Mouse (Mus musculus) urinary bladder, postnatal 25 days (tissue): ENCODE results near the gene Cyp2a4.
A peak's percentile ranks its signal among the peaks of the same experiment; 100 is the strongest.
"Not testable (repeated sequence)": the region's sequence is repeated elsewhere in the genome, so short reads cannot be mapped to it uniquely, and the experiment has no call there.

Experiments used
- DNase-seq: peaks from one replicate; pipeline ENCODE4 v3.0.0; 2022; ENCODE audit warnings: low spot score

Cyp2a4 gene

DNA sequence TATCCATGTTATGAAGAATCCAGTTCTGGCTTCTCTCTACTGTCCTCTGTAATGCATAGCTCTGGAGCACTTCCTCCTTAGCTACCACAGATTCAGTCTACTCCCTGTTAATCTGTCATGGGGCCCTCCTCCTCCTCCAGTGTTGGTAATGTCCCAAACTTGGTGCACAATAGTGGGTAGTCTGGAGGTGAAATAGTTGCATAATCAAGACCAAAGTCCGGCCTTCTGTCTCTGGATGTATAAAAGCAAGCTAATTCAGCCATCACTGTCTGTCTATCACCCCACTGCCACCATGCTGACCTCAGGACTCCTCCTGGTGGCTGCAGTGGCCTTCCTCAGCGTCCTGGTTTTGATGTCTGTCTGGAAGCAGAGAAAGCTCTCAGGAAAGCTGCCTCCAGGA is at the start of gene Cyp2a4:
TSS of gene Cyp2a4 (plus strand) at position 244 of the 400 bp plus-strand sequence.
- not testable (repeated sequence) for DNase-seq

DNA sequence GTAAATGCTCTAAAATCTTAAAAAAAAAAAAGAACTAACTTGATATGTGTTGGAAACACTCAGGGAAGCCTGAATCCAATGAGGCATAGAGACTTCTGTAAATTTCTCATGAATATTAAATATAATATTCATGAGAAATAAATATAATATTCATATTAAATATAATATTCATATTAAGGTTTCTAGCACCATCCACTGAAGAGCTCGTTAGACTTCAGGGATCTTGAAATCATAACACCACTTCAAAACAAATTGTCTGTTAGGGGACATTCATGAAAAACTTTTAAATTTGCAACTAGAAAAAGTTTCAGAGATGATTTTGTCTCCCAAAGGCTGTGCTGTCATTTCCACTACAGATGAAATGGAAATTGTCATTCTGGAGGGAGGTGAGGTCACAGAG is 46.9 kb upstream of the Cyp2a4 start, which contains the start of gene Vmn1r184:
TSS of gene Vmn1r184 (plus strand) at position 301 of the 400 bp plus-strand sequence.
- not testable (repeated sequence) for DNase-seq

DNA sequence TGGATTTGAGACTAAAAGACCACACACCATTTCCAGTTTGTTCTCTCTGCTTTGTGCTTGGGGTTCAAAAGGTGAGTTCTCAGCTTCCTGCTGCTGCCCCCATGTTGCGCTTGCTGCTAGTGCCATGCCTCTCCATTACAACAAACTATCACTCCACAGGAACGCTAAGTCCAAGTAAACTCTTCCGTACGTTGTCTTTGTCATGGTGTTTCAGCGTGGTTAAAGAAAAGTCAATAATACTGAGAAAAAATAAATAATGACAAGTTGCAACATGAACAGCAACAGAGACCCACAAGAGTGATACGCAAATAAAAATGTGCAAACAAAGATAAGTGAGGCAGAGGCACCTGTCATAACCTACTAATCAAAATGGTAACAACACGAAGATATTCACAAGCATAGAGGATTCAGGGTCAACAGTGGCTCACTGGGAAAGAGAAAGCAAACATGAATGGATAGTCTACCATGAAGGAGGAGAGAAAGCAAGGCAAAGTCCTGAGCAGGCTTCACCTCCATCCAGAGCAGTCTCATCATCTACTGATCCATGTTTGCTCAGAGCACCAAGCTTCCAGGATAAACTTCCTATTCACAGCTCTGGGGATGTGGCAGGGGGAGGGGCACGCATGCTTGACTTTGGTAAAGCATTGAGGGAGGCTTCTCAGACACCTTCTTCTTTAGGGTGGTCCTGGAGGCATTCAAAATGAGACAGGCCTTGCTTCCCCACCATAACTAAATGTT is 3.4 kb upstream of the Cyp2a4 start:
- DNase-seq, result not testable (repeated sequence)

DNA sequence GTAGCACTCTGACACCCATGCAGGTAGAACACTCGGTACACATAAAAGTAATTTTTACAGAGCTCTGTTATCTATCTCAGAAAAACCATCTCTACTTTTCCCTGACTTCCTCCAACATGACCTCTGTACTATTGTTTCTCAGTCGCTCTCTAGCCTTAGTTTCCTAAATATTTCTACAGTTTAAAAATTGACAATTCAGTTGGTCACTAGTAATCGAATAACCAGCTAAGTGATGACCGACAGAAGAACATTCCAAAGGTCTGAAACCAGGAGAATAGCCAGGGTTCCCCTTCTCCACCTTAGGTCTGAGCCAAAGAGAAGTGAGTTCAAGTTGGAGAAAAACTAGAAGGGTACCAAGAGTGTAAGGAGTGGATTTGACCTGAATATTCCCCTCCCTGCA is 4.8 kb downstream of the Cyp2a4 start:
- DNase-seq, result not testable (repeated sequence)

DNA sequence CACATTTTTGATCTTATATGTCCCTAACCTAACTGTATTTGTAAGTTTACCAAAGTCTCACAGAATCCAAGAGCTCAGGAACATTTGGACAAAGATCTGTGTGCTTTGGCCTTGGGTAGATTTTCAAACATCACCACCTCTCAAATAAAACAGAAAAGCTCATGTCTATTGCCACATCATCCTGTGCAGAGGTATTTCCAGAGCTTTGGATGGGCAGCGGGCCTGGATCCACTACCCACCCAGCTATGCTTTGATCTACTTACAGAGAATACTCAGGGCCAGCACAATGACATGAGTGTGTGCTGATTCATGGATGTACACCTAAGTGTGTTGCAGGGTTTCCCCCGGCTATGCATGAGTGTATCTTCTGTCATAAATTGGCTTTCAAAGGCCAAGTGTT is 8.2 kb downstream of the Cyp2a4 start:
- not testable (repeated sequence) for DNase-seq

DNA sequence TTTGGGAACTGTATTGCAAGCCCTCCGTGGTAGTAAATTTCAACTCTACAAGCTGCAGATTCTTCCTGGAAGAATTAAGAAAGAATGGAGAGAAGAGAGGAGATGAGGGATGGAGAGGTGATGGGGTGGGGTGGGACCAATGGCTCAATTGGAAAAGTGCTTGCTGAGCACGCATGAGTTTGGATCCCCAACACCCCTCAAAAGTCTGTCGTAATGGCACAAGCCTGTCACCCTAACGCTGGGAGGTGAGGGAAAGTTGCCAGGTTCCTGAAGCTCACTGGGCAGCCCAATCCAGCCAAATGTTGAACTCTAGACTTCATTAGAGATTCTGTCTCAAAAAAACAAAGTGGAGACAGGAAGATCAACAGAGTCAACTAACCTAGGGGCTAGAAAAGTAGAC is 8.8 kb downstream of the Cyp2a4 start:
- not testable (repeated sequence) for DNase-seq

DNA sequence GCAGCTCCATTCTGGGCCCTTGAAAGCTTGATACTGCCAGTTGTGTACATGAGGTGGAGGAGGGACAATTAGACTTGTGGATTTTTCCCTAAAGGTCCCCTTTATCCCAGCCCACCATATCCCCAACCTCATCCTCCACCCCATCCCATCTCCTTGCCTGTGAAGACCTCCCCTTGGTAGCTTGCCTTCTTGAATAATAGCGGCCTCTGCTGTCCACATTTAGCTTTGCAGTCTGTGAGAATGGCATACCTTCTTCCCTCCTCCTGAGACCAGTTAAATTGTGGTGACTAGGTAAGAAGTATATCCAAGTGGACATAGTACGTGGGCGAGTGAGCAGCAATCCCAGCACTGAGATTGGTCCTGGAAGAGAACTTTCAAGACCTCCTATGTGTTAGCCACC is 13.4 kb downstream of the Cyp2a4 start:
- DNase-seq, result peak; percentile 6

DNA sequence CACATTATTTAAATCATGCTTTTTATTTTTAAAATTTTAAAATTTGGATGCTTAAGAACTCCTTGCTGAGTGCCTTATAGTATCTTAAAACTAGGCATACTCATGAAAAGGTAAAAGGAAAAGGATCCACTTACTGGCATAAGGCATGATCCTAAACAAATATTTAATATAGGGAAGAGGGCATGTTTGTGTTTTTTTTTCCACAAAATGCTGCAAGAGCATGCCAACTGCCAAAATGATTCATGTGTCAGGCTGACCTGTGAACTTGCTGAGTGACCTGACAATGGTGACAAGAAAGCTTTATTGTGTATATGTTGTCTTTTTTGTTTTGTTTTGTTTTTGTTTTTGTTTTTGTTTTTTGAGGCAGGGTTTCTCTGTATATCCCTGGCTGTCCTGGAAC is 43.2 kb downstream of the Cyp2a4 start:
- not testable (repeated sequence) for DNase-seq

DNA sequence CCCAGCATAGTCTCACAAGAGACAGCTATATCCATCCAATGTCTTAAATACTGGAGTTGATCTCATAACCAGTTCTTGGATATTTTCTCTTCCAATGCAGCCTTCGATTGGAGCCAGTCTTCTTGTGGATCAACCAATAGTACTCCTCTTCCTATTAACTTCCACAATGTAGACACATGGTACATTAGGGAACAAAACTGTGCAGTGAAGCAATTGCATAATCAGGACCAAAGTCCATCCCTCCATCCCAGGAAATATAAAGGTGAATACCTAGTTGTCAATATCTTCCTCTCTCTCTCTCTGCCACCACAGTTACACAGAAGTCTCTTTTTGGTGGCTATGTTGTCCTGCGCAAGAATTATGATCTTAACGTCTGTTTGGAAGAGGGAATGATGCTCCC is 45.3 kb downstream of the Cyp2a4 start:
- not testable (repeated sequence) for DNase-seq

DNA sequence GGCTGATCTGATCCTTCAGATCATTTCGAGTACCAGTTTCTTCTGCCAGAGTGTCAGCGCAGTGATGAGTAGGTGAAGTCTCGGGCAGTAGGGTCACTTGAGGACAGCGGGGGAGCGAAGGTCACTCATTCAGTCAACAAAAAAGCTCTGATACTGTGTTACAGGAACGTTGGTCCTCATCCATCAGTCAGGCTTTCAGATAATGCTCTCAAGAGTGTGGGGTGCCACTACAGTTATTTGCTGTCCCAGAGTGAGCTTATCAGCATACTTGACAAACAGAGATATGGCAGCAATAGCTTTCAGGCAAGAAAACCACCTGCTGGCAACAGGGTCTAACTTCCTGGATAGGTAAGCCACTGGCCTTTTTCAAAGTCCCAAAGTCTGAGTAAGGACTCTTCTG is 49.8 kb downstream of the Cyp2a4 start:
- not testable (repeated sequence) for DNase-seq
